Mouse (Mus musculus) kidney, embryonic 15.5 days (tissue): ENCODE measurements around the gene Hoxa5. TPM values are rescaled to one million over a fixed set of nuclear protein-coding genes. Genes with fewer than 3 reads are reported as not detected.
A peak's percentile ranks its signal among the peaks of the same experiment; 100 is the strongest.

ENCODE experiments used
- ATAC-seq: fragments of 200-750 bp; cut with Nextera tagmentation; replicated peaks from 2 replicates; pipeline ENCODE4 v1.8.0; 2017; ENCODE audit warnings: moderate TSS enrichment; ENCODE audit not compliant: low FRiP score
- H3K27ac ChIP-seq: fragments of 300-500 bp; sonication (generic); 2 replicates; pipeline ENCODE4 v1.5.1; 2015; ENCODE audit warnings: mild to moderate bottlenecking, inconsistent platforms
- H3K27me3 ChIP-seq: fragments of 300-500 bp; sonication (generic); 2 replicates; pipeline ENCODE4 v1.6.1; 2015; ENCODE audit warnings: inconsistent platforms
- H3K36me3 ChIP-seq: fragments of 300-500 bp; sonication (generic); 2 replicates; pipeline ENCODE4 v1.6.1; 2015; ENCODE audit warnings: inconsistent platforms
- H3K4me1 ChIP-seq: fragments of 300-500 bp; sonication (generic); 2 replicates; pipeline ENCODE4 v1.6.1; 2015; ENCODE audit warnings: inconsistent platforms
- H3K4me2 ChIP-seq: fragments of 300-500 bp; sonication (generic); 2 replicates; pipeline ENCODE4 v1.6.1; 2015; ENCODE audit warnings: moderate library complexity, mild to moderate bottlenecking, inconsistent platforms
- H3K4me3 ChIP-seq: fragments of 300-500 bp; sonication (generic); replicated peaks from 2 replicates; pipeline ENCODE4 v1.5.1; 2015; ENCODE audit warnings: mild to moderate bottlenecking, inconsistent platforms
- H3K9ac ChIP-seq: fragments of 300-500 bp; sonication (generic); 2 replicates; pipeline ENCODE4 v1.6.1; 2015; ENCODE audit warnings: mild to moderate bottlenecking, inconsistent platforms
- H3K9me3 ChIP-seq: fragments of 300-500 bp; sonication (generic); replicated peaks from 2 replicates; pipeline ENCODE4 v1.6.1; 2016; ENCODE audit warnings: inconsistent platforms
- WGBS: fragments of 180-500 bp; shearing (Covaris S2); methylation state at CpG from one replicate; pipeline ENCODE4 v1.1.7; 2015; ENCODE audit warnings: mixed read lengths; 5-methylcytosine and 5-hydroxymethylcytosine counted together
- polyA plus RNA-seq: library from polyadenylated mRNA; unstranded; fragments of >200 nt; fragmentation: Nextera tagmentation; extraction: Ambion mirVana; gene quantifications from 2 replicates; pipeline ENCODE4 v1.2.1, GENCODE M21; 2015

The Hoxa5 gene
- polyA plus RNA-seq, 1 experiment from 2014 or later, result 11.5 TPM

DNA sequence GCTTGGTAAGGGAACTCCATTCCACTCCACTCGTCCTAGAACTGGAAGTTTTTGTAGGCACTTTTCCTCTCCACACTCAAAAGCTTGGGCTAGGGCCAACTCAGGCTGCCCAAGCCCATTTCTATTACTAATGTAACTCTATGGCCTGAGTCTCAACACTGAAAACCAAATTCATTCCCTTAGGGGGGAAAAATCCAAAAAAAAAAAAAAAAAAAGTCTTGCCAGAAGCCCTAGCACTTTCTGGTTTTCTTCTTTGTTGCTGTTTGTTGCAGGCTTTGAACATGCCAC, 42.4 kb downstream of the Hoxa5 start:
- 38% methylated on average over 1 of the region's 1 CpGs for WGBS
- peak overlapping the region; percentile 57; the same call in 1 of the 2 replicates for H3K27ac ChIP-seq
- H3K4me2 ChIP-seq, result peak overlapping the region; percentile 34; the same call in 1 of the 2 replicates
- H3K36me3 ChIP-seq, result no peaks in the 10 kb centered on the region
- no peak overlapping the region for H3K9ac ChIP-seq
- H3K27me3 ChIP-seq, result peaks cover 11% of the 10 kb centered on the region
- peaks cover 92% of the 10 kb centered on the region for H3K4me1 ChIP-seq
- no peaks in the 10 kb centered on the region for H3K9me3 ChIP-seq
- no peak overlapping the region for H3K4me3 ChIP-seq
- ATAC-seq, result no peak

DNA sequence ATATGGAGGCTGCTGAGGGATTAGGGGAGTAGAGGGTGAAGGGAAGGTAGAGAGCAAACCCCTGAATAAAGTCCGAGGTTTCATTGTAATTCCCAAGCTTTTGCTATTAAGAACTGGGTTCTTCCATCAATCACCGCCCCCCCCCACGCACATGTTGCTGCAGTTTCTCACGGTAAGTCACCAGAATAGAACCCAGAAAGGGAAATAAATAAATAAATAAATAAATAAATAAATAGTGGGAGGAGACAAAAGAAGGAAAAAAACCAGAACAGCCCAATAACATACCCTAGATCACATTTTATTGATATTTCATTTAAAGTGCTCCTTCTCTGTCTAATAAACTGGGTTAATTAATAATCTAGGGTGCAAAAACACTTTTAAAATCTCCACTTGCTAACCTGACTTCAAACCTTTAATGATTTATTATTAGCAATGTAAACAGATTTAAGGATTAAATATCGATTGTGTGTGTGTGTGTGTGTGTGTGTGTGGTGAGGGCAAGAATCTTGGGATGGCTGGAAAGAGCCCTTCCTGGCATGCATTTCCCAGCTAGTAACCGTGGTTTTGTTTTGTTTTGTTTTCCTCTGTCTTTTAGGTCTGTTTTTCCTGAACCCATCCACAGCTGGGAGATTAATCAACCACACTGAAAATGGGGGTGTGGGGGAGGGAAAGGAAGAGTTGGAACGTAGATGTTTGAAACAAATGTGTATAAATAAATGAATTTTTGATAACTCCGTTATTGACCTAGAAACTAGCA, 42.9 kb downstream of the Hoxa5 start:
- peak overlapping the region; percentile 85 for H3K4me3 ChIP-seq
- ATAC-seq, result no peak
- H3K9ac ChIP-seq, result no peak overlapping the region
- H3K27ac ChIP-seq, result peak overlapping the region; percentile 95
- 11% methylated on average over 8 of the region's 8 CpGs for WGBS
- H3K4me2 ChIP-seq, result peak overlapping the region; percentile 97
- H3K36me3 ChIP-seq, result no peaks in the 10 kb centered on the region
- H3K27me3 ChIP-seq, result peaks cover 16% of the 10 kb centered on the region
- H3K4me1 ChIP-seq, result peaks cover 92% of the 10 kb centered on the region
- no peaks in the 10 kb centered on the region for H3K9me3 ChIP-seq

DNA sequence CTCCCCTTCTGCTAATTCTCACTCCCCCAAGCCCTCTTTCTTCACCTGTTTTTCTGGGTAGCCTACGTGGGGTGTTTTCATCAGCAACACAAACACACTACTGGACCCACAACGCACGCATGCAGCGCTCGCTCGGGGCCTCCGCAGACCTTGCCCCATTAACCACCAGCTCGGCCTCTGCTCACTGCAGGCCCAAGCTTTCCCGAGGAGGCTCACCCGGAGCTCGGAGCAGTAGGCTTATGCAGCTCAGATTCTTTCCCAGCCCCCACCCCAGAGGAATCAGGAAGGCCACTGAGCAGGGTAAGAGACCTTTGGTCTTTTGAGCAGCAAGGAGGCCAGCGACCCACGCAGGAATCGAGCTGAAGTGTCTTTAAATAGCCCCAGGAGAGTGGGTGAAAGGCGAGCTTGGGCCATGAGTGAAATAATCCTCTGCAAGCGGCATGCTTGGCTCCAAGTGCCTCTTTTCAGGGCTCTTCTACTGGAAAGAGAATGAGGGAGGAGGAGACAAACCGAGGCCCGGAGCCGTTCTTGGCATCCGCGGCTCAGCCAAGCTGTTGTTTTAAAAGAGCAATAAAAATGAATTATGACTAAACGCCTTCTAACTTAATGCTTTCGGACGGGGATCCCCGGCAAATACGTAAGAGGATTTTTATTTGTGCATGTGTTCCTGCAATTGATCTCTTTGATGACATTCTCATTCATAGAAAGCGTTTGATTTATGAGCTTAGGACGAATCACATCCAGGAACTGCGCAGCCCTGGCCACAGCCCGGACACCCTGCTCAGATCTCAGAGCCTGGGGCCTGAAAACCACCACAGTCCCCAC, 43.7 kb downstream of the Hoxa5 start:
- H3K4me1 ChIP-seq, result peaks cover 86% of the 10 kb centered on the region
- peak overlapping the region; percentile 95 for H3K27ac ChIP-seq
- H3K4me3 ChIP-seq, result peak overlapping the region; percentile 85
- H3K27me3 ChIP-seq, result peaks cover 24% of the 10 kb centered on the region
- 3% methylated on average over 30 of the region's 30 CpGs for WGBS
- ATAC-seq, result peak; percentile 49
- H3K9ac ChIP-seq, result peak overlapping the region; percentile 34
- H3K4me2 ChIP-seq, result peak overlapping the region; percentile 97
- H3K9me3 ChIP-seq, result no peaks in the 10 kb centered on the region
- no peaks in the 10 kb centered on the region for H3K36me3 ChIP-seq

DNA sequence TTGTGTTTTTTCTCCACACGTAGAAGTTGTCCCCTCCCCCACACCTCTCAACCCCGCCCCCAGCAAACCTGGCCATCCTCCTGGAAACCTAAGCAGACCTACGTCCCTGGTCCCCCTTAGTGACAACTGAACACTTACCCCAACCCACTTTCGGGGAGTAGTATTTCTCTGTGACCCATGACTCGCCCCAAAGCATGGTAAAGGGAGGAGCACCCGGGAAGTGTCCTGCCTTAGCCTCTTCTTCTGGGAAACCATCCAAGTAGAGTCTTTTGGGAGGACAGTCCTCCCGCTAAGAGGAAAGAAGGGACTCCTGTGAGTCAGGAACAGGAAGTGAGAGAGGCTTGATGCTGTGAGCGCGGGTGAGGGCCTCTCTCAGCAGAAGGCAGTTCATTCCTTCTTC, 44.4 kb downstream of the Hoxa5 start:
- H3K27me3 ChIP-seq, result peaks cover 32% of the 10 kb centered on the region
- H3K4me1 ChIP-seq, result peaks cover 78% of the 10 kb centered on the region
- H3K36me3 ChIP-seq, result no peaks in the 10 kb centered on the region
- no peaks in the 10 kb centered on the region for H3K9me3 ChIP-seq
- H3K4me3 ChIP-seq, result peak overlapping the region; percentile 85
- H3K4me2 ChIP-seq, result peak overlapping the region; percentile 97
- peak overlapping the region; percentile 95 for H3K27ac ChIP-seq
- WGBS, result 11% methylated on average over 9 of the region's 9 CpGs
- H3K9ac ChIP-seq, result peak overlapping the region; percentile 34; the same call in 1 of the 2 replicates
- no peak for ATAC-seq

DNA sequence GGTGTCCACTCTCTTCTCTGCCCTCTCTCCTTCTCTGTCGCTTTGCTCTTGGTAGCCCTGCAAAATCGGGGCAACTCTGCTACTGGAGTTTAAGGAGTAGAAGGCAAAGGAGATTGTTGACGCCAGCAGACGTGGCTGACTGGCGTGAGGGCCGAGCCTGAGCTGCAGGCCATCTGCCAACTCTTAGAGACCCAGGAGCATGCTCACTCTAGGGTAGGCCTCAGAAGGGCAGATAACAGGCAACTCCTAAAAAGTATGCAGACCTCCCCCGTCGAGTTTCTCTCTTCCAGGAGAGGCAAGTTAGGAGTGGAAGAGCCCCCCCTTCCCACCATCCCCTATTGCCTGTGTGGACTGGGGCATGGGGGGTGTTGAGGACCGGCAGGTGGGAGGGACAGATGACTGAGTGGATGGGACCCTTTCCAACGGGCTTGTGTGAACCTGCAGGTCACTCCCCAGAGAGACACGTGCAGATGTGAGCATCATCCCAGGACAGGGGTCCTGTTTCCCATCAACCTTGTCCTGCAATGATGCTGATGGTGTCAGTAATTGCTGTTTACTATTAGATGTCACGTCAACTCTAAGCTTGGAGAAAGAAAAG, 45.1 kb downstream of the Hoxa5 start:
- peak overlapping the region; percentile 95 for H3K27ac ChIP-seq
- peak; percentile 3 for ATAC-seq
- H3K36me3 ChIP-seq, result no peaks in the 10 kb centered on the region
- peaks cover 39% of the 10 kb centered on the region for H3K27me3 ChIP-seq
- peak overlapping the region; percentile 85 for H3K4me3 ChIP-seq
- peak overlapping the region; percentile 97 for H3K4me2 ChIP-seq
- peaks cover 71% of the 10 kb centered on the region for H3K4me1 ChIP-seq
- 7% methylated on average over 12 of the region's 12 CpGs for WGBS
- H3K9me3 ChIP-seq, result no peaks in the 10 kb centered on the region
- peak overlapping the region; percentile 77 for H3K9ac ChIP-seq

DNA sequence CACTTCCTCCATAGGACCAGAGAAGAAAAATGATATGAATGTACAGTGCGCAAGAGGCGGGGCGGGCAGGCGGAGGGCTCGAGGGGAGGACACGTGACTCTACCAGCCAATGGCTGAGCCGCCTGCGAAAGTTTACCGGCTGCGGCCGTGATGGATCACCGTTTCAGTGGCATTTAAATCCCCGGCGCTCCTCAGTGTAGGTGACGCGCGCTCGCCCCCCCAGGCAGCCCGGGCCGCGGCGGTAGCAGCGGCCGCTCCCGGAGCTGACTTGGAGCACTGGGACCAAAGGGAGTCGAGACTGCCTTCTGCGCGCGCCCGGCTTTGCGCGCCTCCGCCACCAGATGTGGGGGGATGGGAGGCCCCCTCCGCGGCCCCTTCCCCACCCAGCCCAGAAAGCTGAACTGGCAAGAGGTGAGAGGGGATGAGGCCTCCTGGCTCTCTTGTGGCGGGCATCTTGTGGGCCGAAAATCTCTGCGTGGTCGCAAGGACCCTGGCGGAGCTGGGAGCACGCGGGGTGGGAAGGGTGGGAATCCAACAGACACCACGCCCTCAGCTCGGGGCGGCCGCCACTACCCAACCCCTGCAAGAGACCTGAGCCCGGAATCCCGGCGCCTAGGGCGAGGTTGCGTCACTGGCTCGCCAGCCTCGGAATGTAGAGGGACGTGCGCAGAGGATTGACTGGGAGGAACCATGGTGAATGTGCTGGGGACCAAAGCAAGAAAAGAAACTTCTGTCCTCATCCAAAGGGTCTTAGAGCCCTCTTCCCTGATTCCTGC, 45.9 kb downstream of the Hoxa5 start, which contains the start of gene Hoxa1:
Gene Hoxa1, minus strand, starts transcription at position 42 of the 776 bp plus-strand sequence.
- under 1% methylated on average over 55 of the region's 55 CpGs for WGBS
- peak within 1 kb of the TSS; percentile 77 for H3K9ac ChIP-seq
- H3K27ac ChIP-seq, result peak within 1 kb of the TSS; percentile 95
- peak; percentile 83 for ATAC-seq
- peaks cover 63% of the 10 kb centered on the region for H3K4me1 ChIP-seq
- H3K4me2 ChIP-seq, result peak within 1 kb of the TSS; percentile 97
- no peaks in the 10 kb centered on the region for H3K9me3 ChIP-seq
- H3K4me3 ChIP-seq, result peak within 1 kb of the TSS; percentile 85
- peaks cover 46% of the 10 kb centered on the region for H3K27me3 ChIP-seq
- H3K36me3 ChIP-seq, result no peaks in the 10 kb centered on the region

DNA sequence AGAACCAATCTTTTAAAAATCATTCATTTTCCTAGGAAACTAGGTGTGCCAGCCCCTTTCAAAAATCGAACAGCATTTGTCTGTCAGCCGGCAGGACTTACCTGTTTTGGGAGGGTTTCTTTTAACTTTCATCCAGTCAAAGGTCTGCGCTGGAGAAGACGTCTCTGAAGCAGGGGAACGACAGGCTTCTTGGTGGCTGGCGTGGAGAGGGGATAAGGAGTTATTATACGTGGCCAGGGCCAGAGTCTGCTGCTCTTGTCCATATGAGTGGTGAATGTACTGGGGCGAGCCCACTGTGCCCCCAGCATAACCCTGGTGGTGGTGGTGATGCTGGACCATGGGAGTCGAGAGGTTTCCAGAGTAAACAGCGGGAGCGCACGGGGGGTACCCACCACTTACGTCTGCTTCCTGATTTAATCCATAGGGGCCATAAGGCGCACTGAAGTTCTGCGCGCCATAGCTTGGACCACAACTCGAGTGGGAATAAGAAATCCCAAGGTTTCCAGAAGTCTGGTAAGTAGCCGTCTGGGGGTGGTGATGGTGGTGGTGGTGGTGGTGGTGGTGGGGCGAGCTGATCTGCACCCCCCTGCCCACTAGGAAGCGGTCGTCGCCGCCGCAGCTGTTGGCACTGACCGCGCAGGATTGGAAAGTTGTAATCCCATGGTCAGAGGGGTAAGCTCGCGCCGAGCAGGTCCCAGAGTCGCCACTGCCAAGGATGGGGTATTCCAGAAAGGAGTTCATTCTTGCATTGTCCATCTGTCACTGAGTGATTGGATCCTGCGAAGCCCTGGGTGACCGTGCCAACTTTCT, 46.7 kb downstream of the Hoxa5 start:
- Histone ChIP-seq H3K27ac (0 out of 2 replicates have a peak overlapping the region, but pooled peaks have one; percentile 95), H3K4me2 (peak overlapping the region; percentile 97), H3K4me1 (peaks cover 61% of the 10 kb centered on the region), H3K27me3 (peaks cover 54% of the 10 kb centered on the region), H3K4me3 (peak overlapping the region; percentile 85), H3K36me3 (no peaks in the 10 kb centered on the region), H3K9me3 (no peaks in the 10 kb centered on the region), H3K9ac (peak overlapping the region; percentile 77; the same call in 1 of the 2 replicates)
- ATAC-seq, result peak; percentile 47; the same call in 1 of the 2 replicates
- under 1% methylated on average over 32 of the region's 32 CpGs for WGBS

DNA sequence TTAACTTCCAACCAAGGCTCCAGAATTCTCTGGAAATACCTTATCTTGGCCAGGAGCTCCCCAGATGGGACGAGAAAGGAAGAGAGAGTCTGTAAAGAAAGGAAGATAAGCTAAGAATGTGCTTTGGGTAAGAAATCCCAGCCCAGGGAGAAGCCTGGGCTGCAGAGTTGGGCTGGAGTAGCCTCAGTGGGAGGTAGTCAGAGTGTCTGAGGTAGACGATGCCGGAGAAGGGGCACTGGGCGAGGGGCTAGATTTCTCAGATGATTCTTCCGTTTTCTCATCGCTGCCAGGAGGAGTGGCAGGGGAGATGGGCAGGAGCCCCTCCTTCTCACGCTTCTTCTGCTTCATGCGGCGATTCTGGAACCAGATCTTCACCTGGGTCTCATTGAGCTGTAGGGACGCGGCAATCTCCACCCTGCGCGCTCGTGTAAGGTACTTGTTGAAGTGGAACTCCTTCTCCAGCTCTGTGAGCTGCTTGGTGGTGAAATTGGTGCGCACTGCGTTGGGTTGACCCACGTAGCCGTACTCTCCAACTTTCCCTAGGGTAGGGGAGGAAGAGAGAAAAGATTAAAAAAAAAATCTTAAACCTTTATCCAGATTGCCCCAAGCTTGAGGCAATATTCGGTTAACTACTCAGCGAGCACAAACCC, 47.7 kb downstream of the Hoxa5 start:
- Histone ChIP-seq H3K9me3 (no peaks in the 10 kb centered on the region), H3K4me3 (peak overlapping the region; percentile 20), H3K4me1 (peaks cover 52% of the 10 kb centered on the region), H3K27me3 (peaks cover 62% of the 10 kb centered on the region), H3K36me3 (no peaks in the 10 kb centered on the region), H3K4me2 (peak overlapping the region; percentile 97), H3K27ac (no peak overlapping the region), H3K9ac (no peak overlapping the region)
- 13% methylated on average over 20 of the region's 20 CpGs for WGBS
- no peak for ATAC-seq

DNA sequence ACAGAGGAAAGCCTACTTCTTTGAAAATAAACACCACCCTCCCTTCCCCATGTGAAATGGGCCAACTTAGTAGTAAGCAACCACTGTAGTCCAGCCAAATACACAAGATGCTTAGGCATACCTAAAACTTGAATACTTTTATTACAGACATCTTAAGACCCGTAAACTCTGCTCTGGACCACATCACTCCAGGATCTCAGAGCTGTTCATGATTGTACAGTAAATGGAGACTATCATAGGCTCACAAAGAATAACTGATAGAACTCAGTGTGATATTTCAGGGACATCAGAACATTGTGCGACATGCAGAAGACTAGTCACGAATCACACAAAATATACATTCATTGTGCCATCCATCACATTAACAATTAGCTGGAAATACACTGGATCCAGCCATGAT, 48.9 kb downstream of the Hoxa5 start:
- peaks cover 73% of the 10 kb centered on the region for H3K27me3 ChIP-seq
- H3K9me3 ChIP-seq, result no peaks in the 10 kb centered on the region

DNA sequence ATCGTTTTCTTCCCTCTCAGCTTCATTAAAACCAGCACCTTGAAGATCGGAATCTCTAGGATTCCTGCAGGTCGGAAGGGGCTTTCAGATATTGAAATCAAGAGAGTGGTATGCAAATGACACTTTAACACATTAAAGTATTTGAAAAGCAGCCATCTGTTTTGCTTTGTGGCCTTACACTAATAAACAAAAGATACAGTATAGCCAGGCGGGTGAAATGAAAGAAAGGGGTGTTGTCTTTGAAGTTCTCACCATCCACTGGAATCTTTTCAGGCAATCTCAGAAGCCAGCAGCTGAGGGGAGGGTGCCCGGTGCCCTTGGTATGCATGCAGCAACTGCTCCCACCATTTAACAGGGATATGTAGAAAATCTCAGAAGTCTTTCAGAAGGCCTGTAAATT, 50.3 kb downstream of the Hoxa5 start:
- H3K27me3 ChIP-seq, result peaks cover 85% of the 10 kb centered on the region
- no peak overlapping the region for H3K4me3 ChIP-seq
- H3K27ac ChIP-seq, result no peak overlapping the region
- peaks cover 37% of the 10 kb centered on the region for H3K4me1 ChIP-seq
- 51% methylated on average over 5 of the region's 5 CpGs for WGBS
- no peaks in the 10 kb centered on the region for H3K36me3 ChIP-seq
- ATAC-seq, result no peak
- no peak overlapping the region for H3K9ac ChIP-seq
- H3K9me3 ChIP-seq, result no peaks in the 10 kb centered on the region
- no peak overlapping the region for H3K4me2 ChIP-seq

More for the DNA sequence above, 48.9 kb downstream of the Hoxa5 start:
- Histone ChIP-seq H3K27ac (no peak overlapping the region), H3K9ac (no peak overlapping the region), H3K4me2 (no peak overlapping the region), H3K4me1 (peaks cover 48% of the 10 kb centered on the region), H3K36me3 (no peaks in the 10 kb centered on the region), H3K4me3 (no peak overlapping the region)
- ATAC-seq, result no peak
- 82% methylated on average over 3 of the region's 3 CpGs for WGBS
